In genomic region chr11:118008843-118009242, GRCm38 (mm10) we compare ENCODE assay signal across 12 mouse cellular contexts. TPM values are rescaled to one million over a fixed set of nuclear protein-coding genes. Genes with fewer than 3 reads are reported as not detected.
A peak's percentile ranks its signal among the peaks of the same experiment; 100 is the strongest.
DNase-seq lines count a peak whose midpoint lies in the region; ATAC-seq and TF ChIP-seq lines count a peak whose summit lies in the region.
"Had no signal": no experiment of that assay in that cellular context is flagged by ENCODE, and none has a peak within 500 bp of the region (broad histone marks: within the 10 kb centered on the region; RNA-seq: fewer than 3 reads in every experiment).

No protein-coding gene starts in this region.

- H3K4me1 ChIP-seq in hindbrain, embryonic 13.5 days (replicated peaks), result peaks cover 42% of the 10 kb centered on the region
- H3K4me1 ChIP-seq in hindbrain, embryonic 14.5 days (replicated peaks; ENCODE audit: control insufficient read depth, insufficient read depth, low read length), result peaks cover 12% of the 10 kb centered on the region
- H3K4me1 ChIP-seq in midbrain, embryonic 13.5 days (replicated peaks), result peaks cover 35% of the 10 kb centered on the region
- H3K4me1 ChIP-seq in midbrain, postnatal 0 days (ENCODE audit: insufficient read depth, low read length), result no peaks in the 10 kb centered on the region
- peaks cover 55% of the 10 kb centered on the region for H3K4me1 ChIP-seq in embryonic facial prominence, embryonic 15.5 days
- H3K4me1 ChIP-seq in stomach, embryonic 16.5 days (ENCODE audit: control insufficient read depth, insufficient read depth, low read length), result peaks cover 28% of the 10 kb centered on the region

- no peak for TF ChIP-seq CTCF in midbrain, postnatal 0 days (IDR thresholded peaks at IDR 0.05)

- H3K4me3 ChIP-seq in hindbrain, embryonic 13.5 days, result no peak overlapping the region
- H3K4me3 ChIP-seq in hindbrain, embryonic 14.5 days (replicated peaks; ENCODE audit: low read length), result no peak overlapping the region
- no peak overlapping the region for H3K4me3 ChIP-seq in midbrain, embryonic 13.5 days (replicated peaks)
- H3K4me3 ChIP-seq in midbrain, postnatal 0 days (ENCODE audit: low read depth, low read length), result no peak overlapping the region
- no peak overlapping the region for H3K4me3 ChIP-seq in embryonic facial prominence, embryonic 15.5 days (replicated peaks)
- no peak overlapping the region for H3K4me3 ChIP-seq in stomach, embryonic 16.5 days (replicated peaks; ENCODE audit: low read length)

- peak overlapping the region; percentile 51; the same call in 1 of the 2 replicates for H3K9ac ChIP-seq in hindbrain, embryonic 13.5 days
- no peak overlapping the region for H3K9ac ChIP-seq in hindbrain, embryonic 14.5 days
- H3K9ac ChIP-seq in midbrain, embryonic 13.5 days (replicated peaks), result 0 out of 2 replicates have a peak overlapping the region, but pooled peaks have one; percentile 24
- H3K9ac ChIP-seq in midbrain, postnatal 0 days (replicated peaks; ENCODE audit: low read length, poor library complexity, severe bottlenecking), result no peak overlapping the region
- H3K9ac ChIP-seq in embryonic facial prominence, embryonic 15.5 days, result no peak overlapping the region
- H3K9ac ChIP-seq in stomach, embryonic 16.5 days (ENCODE audit: low read length), result peak overlapping the region; percentile 40; the same call in 1 of the 2 replicates

- H3K9me3 ChIP-seq in hindbrain, embryonic 13.5 days, result no peaks in the 10 kb centered on the region
- H3K9me3 ChIP-seq in hindbrain, embryonic 14.5 days (ENCODE audit: control insufficient read depth, low read length), result no peaks in the 10 kb centered on the region
- H3K9me3 ChIP-seq in midbrain, embryonic 13.5 days, result no peaks in the 10 kb centered on the region
- H3K9me3 ChIP-seq in midbrain, postnatal 0 days (ENCODE audit: low read length), result no peaks in the 10 kb centered on the region
- H3K9me3 ChIP-seq in embryonic facial prominence, embryonic 15.5 days (replicated peaks), result no peaks in the 10 kb centered on the region
- no peaks in the 10 kb centered on the region for H3K9me3 ChIP-seq in stomach, embryonic 16.5 days (replicated peaks; ENCODE audit: control insufficient read depth, low read length)
- H3K9me3 ChIP-seq: G1E had no signal

- no peaks in the 10 kb centered on the region for H3K27me3 ChIP-seq in hindbrain, embryonic 13.5 days
- no peaks in the 10 kb centered on the region for H3K27me3 ChIP-seq in hindbrain, embryonic 14.5 days (ENCODE audit: control insufficient read depth, insufficient read depth, low read length)
- H3K27me3 ChIP-seq in midbrain, embryonic 13.5 days, result no peaks in the 10 kb centered on the region
- H3K27me3 ChIP-seq in midbrain, postnatal 0 days (ENCODE audit: insufficient read depth, low read length), result no peaks in the 10 kb centered on the region
- H3K27me3 ChIP-seq in embryonic facial prominence, embryonic 15.5 days, result no peaks in the 10 kb centered on the region
- H3K27me3 ChIP-seq in stomach, embryonic 16.5 days (ENCODE audit: control insufficient read depth, insufficient read depth, low read length), result no peaks in the 10 kb centered on the region

- 86% methylated on average over 8 of the region's 8 CpGs for WGBS in hindbrain, embryonic 13.5 days
- WGBS in hindbrain, embryonic 14.5 days, result 83% methylated on average over 8 of the region's 8 CpGs
- 84% methylated on average over 8 of the region's 8 CpGs for WGBS in midbrain, embryonic 13.5 days
- WGBS in midbrain, postnatal 0 days, result 77% methylated on average over 8 of the region's 8 CpGs
- WGBS in embryonic facial prominence, embryonic 15.5 days, result 76% methylated on average over 8 of the region's 8 CpGs
- 76% methylated on average over 8 of the region's 8 CpGs for WGBS in stomach, embryonic 16.5 days

- no peak overlapping the region for H3K4me2 ChIP-seq in hindbrain, embryonic 13.5 days
- no peak overlapping the region for H3K4me2 ChIP-seq in hindbrain, embryonic 14.5 days (replicated peaks)
- no peak overlapping the region for H3K4me2 ChIP-seq in midbrain, embryonic 13.5 days (replicated peaks)
- H3K4me2 ChIP-seq in midbrain, postnatal 0 days (ENCODE audit: low read depth, low read length, poor library complexity, severe bottlenecking), result no peak overlapping the region
- H3K4me2 ChIP-seq in embryonic facial prominence, embryonic 15.5 days (replicated peaks), result no peak overlapping the region
- H3K4me2 ChIP-seq in stomach, embryonic 16.5 days (ENCODE audit: low read depth, low read length), result no peak overlapping the region

- no peak for ATAC-seq in hindbrain, embryonic 13.5 days (ENCODE audit: low FRiP score)
- no peak for ATAC-seq in hindbrain, embryonic 14.5 days (ENCODE audit: low FRiP score)
- ATAC-seq in midbrain, embryonic 13.5 days, result no peak
- no peak for ATAC-seq in midbrain, postnatal 0 days (ENCODE audit: low FRiP score)
- no peak for ATAC-seq in embryonic facial prominence, embryonic 15.5 days (ENCODE audit: insufficient number of reproducible peaks, low FRiP score, low TSS enrichment, low read depth)
- no peak for ATAC-seq in stomach, embryonic 16.5 days (ENCODE audit: insufficient read depth, low FRiP score)
- ATAC-seq: activated CD4-positive, CD25-positive, alpha-beta regulatory T cell, adult 4 months; lung, postnatal 0 days had no signal

- DNase-seq in hindbrain, embryonic 14.5 days (ENCODE audit: low spot score), result no peak
- DNase-seq in midbrain, postnatal 0 days (ENCODE audit: low spot score), result no peak
- DNase-seq in urinary bladder, postnatal 14 days (ENCODE audit: low spot score), result no peak
- DNase-seq: cerebellum, postnatal 10 days; thymus, postnatal 36 days had no signal

- H3K27ac ChIP-seq in hindbrain, embryonic 13.5 days, result no peak overlapping the region
- H3K27ac ChIP-seq in hindbrain, embryonic 14.5 days, result no peak overlapping the region
- no peak overlapping the region for H3K27ac ChIP-seq in midbrain, embryonic 13.5 days
- no peak overlapping the region for H3K27ac ChIP-seq in midbrain, postnatal 0 days (ENCODE audit: low read depth, low read length)
- H3K27ac ChIP-seq in embryonic facial prominence, embryonic 15.5 days (replicated peaks), result peak overlapping the region; percentile 40; the same call in 1 of the 2 replicates
- peak overlapping the region; percentile 63; the same call in 1 of the 2 replicates for H3K27ac ChIP-seq in stomach, embryonic 16.5 days (ENCODE audit: low read length)

- H3K36me3 ChIP-seq in hindbrain, embryonic 13.5 days, result peaks cover 33% of the 10 kb centered on the region
- peaks cover 40% of the 10 kb centered on the region for H3K36me3 ChIP-seq in hindbrain, embryonic 14.5 days (replicated peaks; ENCODE audit: control insufficient read depth, insufficient read depth)
- peaks cover 32% of the 10 kb centered on the region for H3K36me3 ChIP-seq in midbrain, embryonic 13.5 days
- H3K36me3 ChIP-seq in midbrain, postnatal 0 days (ENCODE audit: insufficient read depth, low read length), result peaks cover 33% of the 10 kb centered on the region
- H3K36me3 ChIP-seq in embryonic facial prominence, embryonic 15.5 days, result peaks cover 33% of the 10 kb centered on the region
- peaks cover 6% of the 10 kb centered on the region; the same call in 1 of the 2 replicates for H3K36me3 ChIP-seq in stomach, embryonic 16.5 days (ENCODE audit: control insufficient read depth, insufficient read depth, low read length)

RNA-seq across cellular contexts. Expression of gene Pgs1, which starts 22.8 kb away (rescaled TPM):
- polyA plus RNA-seq in hindbrain, embryonic 13.5 days (2015; fragmentation: Nextera tagmentation; extraction: Ambion mirVana), result 47.4 and 47.6 TPM in 2 replicates
- 48.1 and 56.4 TPM in 2 replicates for polyA plus RNA-seq in hindbrain, embryonic 14.5 days (2014; fragmentation: Nextera tagmentation; extraction: Ambion mirVana)
- polyA plus RNA-seq in midbrain, embryonic 13.5 days (2015; fragmentation: Nextera tagmentation; extraction: Ambion mirVana), result 46.0 and 50.8 TPM in 2 replicates
- 62.0 and 72.2 TPM in 2 replicates for total RNA-seq in midbrain, postnatal 0 days (2014; rRNA removed)
- polyA plus RNA-seq in midbrain, postnatal 0 days (2015; fragmentation: Nextera tagmentation; extraction: Ambion mirVana), result 55.0 and 61.8 TPM in 2 replicates
- polyA plus RNA-seq in embryonic facial prominence, embryonic 15.5 days (2015; fragmentation: Nextera tagmentation; extraction: Ambion mirVana), result 39.9 and 41.2 TPM in 2 replicates
- polyA plus RNA-seq in stomach, embryonic 16.5 days (2015; fragmentation: Nextera tagmentation; extraction: Ambion mirVana), result 32.1 and 37.1 TPM in 2 replicates

RNA-seq across cellular contexts. Expression of gene Socs3, which starts 39.0 kb away (rescaled TPM):
- 8.3 and 8.8 TPM in 2 replicates for polyA plus RNA-seq in hindbrain, embryonic 13.5 days (2015; fragmentation: Nextera tagmentation; extraction: Ambion mirVana)
- 2.9 and 3.0 TPM in 2 replicates for polyA plus RNA-seq in hindbrain, embryonic 14.5 days (2014; fragmentation: Nextera tagmentation; extraction: Ambion mirVana)
- polyA plus RNA-seq in midbrain, embryonic 13.5 days (2015; fragmentation: Nextera tagmentation; extraction: Ambion mirVana), result 8.3 and 9.3 TPM in 2 replicates
- total RNA-seq in midbrain, postnatal 0 days (2014; rRNA removed), result 7.3 and 8.5 TPM in 2 replicates
- polyA plus RNA-seq in midbrain, postnatal 0 days (2015; fragmentation: Nextera tagmentation; extraction: Ambion mirVana), result 4.4 and 4.9 TPM in 2 replicates
- 20.8 and 21.2 TPM in 2 replicates for polyA plus RNA-seq in embryonic facial prominence, embryonic 15.5 days (2015; fragmentation: Nextera tagmentation; extraction: Ambion mirVana)
- polyA plus RNA-seq in stomach, embryonic 16.5 days (2015; fragmentation: Nextera tagmentation; extraction: Ambion mirVana), result 16.1 and 17.4 TPM in 2 replicates

Comparison
In these comparisons a context has a peak if more than half of its experiments do, and no peak if none do; other contexts are left out.
1. H3K9ac ChIP-seq: peak in hindbrain, embryonic 13.5 days (single experiment), midbrain, embryonic 13.5 days (single experiment) and stomach, embryonic 16.5 days (single experiment); none in hindbrain, embryonic 14.5 days (single experiment), midbrain, postnatal 0 days (single experiment) and embryonic facial prominence, embryonic 15.5 days (single experiment).
2. H3K27ac ChIP-seq: peak in embryonic facial prominence, embryonic 15.5 days (single experiment) and stomach, embryonic 16.5 days (single experiment); none in hindbrain, embryonic 13.5 days (single experiment), hindbrain, embryonic 14.5 days (single experiment), midbrain, embryonic 13.5 days (single experiment) and midbrain, postnatal 0 days (single experiment).